ENCODE assay signal across 29 mouse cellular contexts in the genomic region with DNA sequence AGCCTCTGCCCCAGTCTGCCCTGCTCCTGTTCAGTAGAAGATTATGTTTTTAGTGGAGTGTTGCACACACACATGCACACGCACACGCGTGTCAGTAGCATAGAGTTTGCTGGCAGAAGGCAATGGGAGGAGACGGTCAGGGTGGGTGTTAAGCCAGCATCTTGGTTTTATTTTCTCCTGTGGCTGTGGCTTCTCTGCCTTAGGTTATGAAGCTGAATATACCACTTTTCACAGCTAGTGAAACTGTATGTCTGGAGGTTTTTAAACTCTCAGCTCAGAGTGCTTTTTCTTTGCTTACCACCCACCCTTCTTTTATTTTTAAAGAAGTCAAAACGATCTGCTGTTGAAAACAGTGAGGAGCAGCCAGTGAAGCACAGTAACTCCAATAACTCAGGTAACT.
"Had no signal": no experiment of that assay in that cellular context is flagged by ENCODE, and none has a peak within 500 bp of the region (broad histone marks: within the 10 kb centered on the region; RNA-seq: fewer than 3 reads in every experiment).

No protein-coding gene starts in this region.

- H3K4me3 ChIP-seq: limb, embryonic 10.5 days; limb, embryonic 12.5 days; limb, embryonic 13.5 days; limb, embryonic 15.5 days; liver, embryonic 12.5 days; liver, embryonic 13.5 days; liver, embryonic 15.5 days; lung, embryonic 15.5 days; megakaryocyte, embryonic 14.5 days; midbrain, embryonic 10.5 days; midbrain, embryonic 12.5 days; midbrain, embryonic 13.5 days; midbrain, embryonic 15.5 days; myocyte had no signal

- DNase-seq: left cerebral cortex, postnatal 4 days; liver; liver, embryonic 13.5 days; liver, postnatal 0 days; lung, adult 18-20 months; lung, adult 2 months; lung, embryonic 14.5 days; lung, postnatal 10 days; lung, postnatal 14 days; lung, postnatal 36 days; lung, postnatal 4 days; midbrain, embryonic 14.5 days had no signal

- ATAC-seq: liver, postnatal 0 days; lung, postnatal 0 days; midbrain, embryonic 13.5 days; midbrain, embryonic 15.5 days; midbrain, embryonic 16.5 days had no signal

- H3K27ac ChIP-seq: limb, embryonic 10.5 days; limb, embryonic 12.5 days; limb, embryonic 13.5 days; limb, embryonic 15.5 days; liver, embryonic 12.5 days; liver, embryonic 13.5 days; liver, embryonic 14.5 days; liver, embryonic 15.5 days; lung, embryonic 15.5 days; macrophage; midbrain, embryonic 10.5 days; midbrain, embryonic 12.5 days; midbrain, embryonic 13.5 days; midbrain, embryonic 15.5 days had no signal
